Mouse (Mus musculus): ENCODE measurements at regions not wholly inside any gene's neighbourhood (a gene's known extent, or its start where the extent isn't known, plus 50 kb on each side); places are given as distances from the start of the nearest gene placed in this dataset.
A peak's percentile ranks its signal among the peaks of the same experiment; 100 is the strongest.

GRCm38 (mm10) chr5:149909108-149909739 is 109.3 kb upstream of the Rxfp2 start:
- no peak for DNase-seq (ENCODE audit: low read depth)

- DNase-seq (ENCODE audit: low read depth): no peak
These were observed 108.5 kb upstream of the Rxfp2 start for GRCm38 (mm10) chr5:149909971-149910370.

- DNase-seq (ENCODE audit: low read depth): no peak
These were observed 106.5 kb upstream of the Rxfp2 start for GRCm38 (mm10) chr5:149911968-149912367.

- DNase-seq (ENCODE audit: low read depth): no peak
These were observed 102.7 kb upstream of the Rxfp2 start for GRCm38 (mm10) chr5:149915761-149916160.

GRCm38 (mm10) chr5:149917374-149917773 is 101.1 kb upstream of the Rxfp2 start:
- peak; percentile 10 for DNase-seq (ENCODE audit: low read depth)

GRCm38 (mm10) chr5:149919097-149919496 is 99.4 kb upstream of the Rxfp2 start:
- DNase-seq (ENCODE audit: low read depth): no peak

- DNase-seq (ENCODE audit: low read depth): no peak
These were observed 98.1 kb upstream of the Rxfp2 start for GRCm38 (mm10) chr5:149920326-149920725.

GRCm38 (mm10) chr5:149924501-149924900 is 94.0 kb upstream of the Rxfp2 start:
- no peak for DNase-seq (ENCODE audit: low read depth)

GRCm38 (mm10) chr5:149926786-149927185 is 91.7 kb upstream of the Rxfp2 start:
- DNase-seq (ENCODE audit: low read depth): no peak

GRCm38 (mm10) chr5:149931574-149932161 is 86.8 kb upstream of the Rxfp2 start:
- no peak for DNase-seq (ENCODE audit: low read depth)

- no peak for DNase-seq (ENCODE audit: low read depth)
These were observed 86.3 kb upstream of the Rxfp2 start for GRCm38 (mm10) chr5:149932220-149932619.

GRCm38 (mm10) chr5:149945651-149946050 is 72.8 kb upstream of the Rxfp2 start:
- DNase-seq (ENCODE audit: low read depth): no peak

GRCm38 (mm10) chr5:149947491-149947890 is 71.0 kb upstream of the Rxfp2 start:
- DNase-seq (ENCODE audit: low read depth): no peak

GRCm38 (mm10) chr5:149956931-149957330 is 61.5 kb upstream of the Rxfp2 start:
- DNase-seq (ENCODE audit: low read depth): no peak

GRCm38 (mm10) chr5:149961178-149961577 is 57.3 kb upstream of the Rxfp2 start:
- no peak for DNase-seq (ENCODE audit: low read depth)

- DNase-seq (ENCODE audit: low read depth): no peak
These were observed 53.7 kb upstream of the Rxfp2 start for GRCm38 (mm10) chr5:149964748-149965147.
